Mouse (Mus musculus): ENCODE measurements around the gene 2010111I01Rik.
"Not testable (repeated sequence)": the region's sequence is repeated elsewhere in the genome, so short reads cannot be mapped to it uniquely, and the experiment has no call there.

Gene 2010111I01Rik

GRCm38 (mm10) chr13:63075331-63075855 lies 110.7 kb downstream of the 2010111I01Rik start:
- no peak for DNase-seq (ENCODE audit: low read depth)

DNA sequence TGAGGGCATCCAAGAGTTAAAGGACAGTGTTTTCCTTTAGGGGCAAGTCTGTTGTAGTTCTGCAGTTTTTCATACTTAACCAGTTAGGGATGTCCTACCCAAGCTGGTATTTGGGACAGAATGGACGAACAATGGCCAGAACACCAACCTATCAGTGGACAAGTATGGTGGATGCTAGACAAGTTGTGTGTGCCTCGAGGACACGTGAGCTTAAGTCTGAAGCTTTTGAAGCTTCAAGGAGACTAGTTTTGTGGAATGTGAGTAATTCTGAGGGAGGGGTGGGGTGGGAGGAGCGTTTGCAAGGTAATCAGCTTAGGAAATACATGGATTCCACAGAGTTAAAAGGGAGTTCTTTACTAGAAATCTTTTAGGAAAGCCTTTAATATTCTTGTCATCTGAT lies 115.5 kb downstream of the 2010111I01Rik start:
- DNase-seq (ENCODE audit: low read depth) = no peak

DNA sequence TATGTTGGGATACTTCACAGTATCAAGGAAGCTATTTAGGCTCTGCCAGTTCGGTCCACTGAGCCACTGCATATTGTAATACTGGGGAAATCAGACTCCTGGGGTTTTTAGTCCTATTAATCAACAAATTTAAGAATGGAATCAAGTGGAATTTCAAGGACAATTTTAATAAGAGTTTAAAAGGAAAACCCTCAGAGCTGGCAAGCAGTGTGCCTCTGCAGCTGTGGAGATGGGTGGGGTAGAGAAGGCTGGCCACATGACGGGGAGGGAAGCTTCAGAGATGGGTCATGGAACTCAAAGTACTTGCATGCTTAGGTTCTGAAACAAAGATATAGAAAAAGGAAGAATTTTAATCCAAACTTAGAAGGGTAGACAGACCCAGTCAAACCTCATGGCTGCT lies 116.1 kb downstream of the 2010111I01Rik start:
- no peak for DNase-seq (ENCODE audit: low read depth)

GRCm38 (mm10) chr13:63082555-63083136 lies 118.0 kb downstream of the 2010111I01Rik start:
- DNase-seq (ENCODE audit: low read depth) = no peak

- DNase-seq (ENCODE audit: low read depth) = not testable (repeated sequence)
Measured at GRCm38 (mm10) chr13:63083139-63083538, 118.4 kb downstream of the 2010111I01Rik start.

GRCm38 (mm10) chr13:63083663-63084062 lies 119.0 kb downstream of the 2010111I01Rik start:
- DNase-seq (ENCODE audit: low read depth) = no peak

DNA sequence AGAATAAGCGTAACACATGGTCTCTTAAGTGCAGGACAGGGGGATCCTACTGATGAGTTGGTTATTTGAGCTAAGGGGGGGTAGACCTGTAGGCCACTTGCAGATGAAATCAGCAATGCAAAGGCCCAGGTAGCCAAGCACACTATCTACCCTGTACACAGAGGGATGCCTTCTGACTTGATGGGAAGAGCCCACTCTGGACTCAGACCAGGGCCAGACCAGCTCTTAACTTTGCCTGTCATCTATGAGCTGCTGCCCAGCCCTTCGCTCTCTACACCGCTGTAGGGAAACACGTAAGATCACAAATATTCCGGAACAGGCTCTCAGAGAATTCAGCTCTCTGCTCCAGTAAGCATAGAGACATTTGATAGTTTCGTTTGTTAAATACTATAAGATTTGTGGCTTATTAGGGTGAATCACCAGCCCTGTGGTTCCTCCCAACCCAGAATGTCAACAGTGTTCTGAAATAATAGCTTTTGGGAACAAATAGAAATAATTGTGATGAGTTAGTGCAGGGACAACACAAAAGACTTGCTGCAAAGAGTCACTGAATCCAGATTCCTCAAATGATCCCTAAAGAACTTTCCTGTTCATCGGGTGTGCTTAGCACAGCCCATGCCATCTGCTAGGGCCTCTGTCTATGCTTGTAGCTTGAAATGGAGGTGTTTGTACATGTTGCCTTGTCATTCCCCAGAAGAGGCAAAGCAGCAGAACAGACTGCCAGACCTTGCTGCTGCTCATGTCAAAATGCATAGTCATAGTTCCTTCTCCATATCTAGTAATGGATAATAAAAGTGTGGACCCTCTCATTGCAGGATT lies 123.4 kb downstream of the 2010111I01Rik start:
- no peak for DNase-seq (ENCODE audit: low read depth)

GRCm38 (mm10) chr13:63089513-63089912 lies 124.8 kb downstream of the 2010111I01Rik start:
- DNase-seq (ENCODE audit: low read depth) = no peak

- DNase-seq (ENCODE audit: low read depth) = no peak
Measured at GRCm38 (mm10) chr13:63091246-63091645, 126.6 kb downstream of the 2010111I01Rik start.

DNA sequence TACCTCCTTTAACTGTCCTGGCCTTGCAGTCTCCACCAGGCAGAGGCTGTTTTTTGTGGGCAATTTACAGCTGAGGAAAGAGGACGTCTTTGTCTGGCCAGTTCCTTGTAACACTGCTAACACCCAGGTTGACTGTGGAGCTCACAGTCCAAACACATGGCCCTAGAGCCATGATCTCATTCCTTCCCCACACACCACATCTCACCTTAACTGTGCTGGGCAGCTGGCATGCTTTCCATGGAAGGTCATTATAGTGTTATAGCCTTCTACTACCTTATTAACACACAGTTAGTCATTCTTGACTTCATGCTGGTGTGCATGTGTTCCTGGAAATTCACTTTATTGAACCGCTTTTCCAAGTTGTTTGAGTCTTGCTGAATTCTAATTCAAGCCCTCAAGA lies 127.6 kb downstream of the 2010111I01Rik start:
- DNase-seq (ENCODE audit: low read depth) = no peak

DNA sequence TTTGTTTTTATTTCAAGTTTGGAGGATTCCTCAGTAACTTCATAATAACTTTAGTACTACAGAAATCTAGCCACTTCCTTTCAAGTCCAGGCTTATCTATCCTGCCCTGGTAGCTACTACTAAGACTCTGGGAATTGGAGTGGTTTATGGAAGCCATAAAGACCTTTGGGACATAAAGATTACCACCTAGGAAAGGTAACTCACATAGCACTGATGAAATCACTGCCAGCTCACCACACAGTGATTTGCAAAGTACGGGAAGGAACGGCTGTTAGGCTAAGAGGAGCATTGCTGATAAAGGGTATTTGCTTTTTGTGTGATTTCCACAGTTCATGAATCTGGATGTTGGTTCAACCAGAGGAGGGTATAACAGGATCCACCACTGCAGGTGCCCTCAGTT lies 128.2 kb downstream of the 2010111I01Rik start:
- DNase-seq (ENCODE audit: low read depth) = no peak

GRCm38 (mm10) chr13:63093636-63094035 lies 128.9 kb downstream of the 2010111I01Rik start:
- DNase-seq (ENCODE audit: low read depth) = no peak

GRCm38 (mm10) chr13:63094317-63095131 lies 129.8 kb downstream of the 2010111I01Rik start:
- no peak for DNase-seq (ENCODE audit: low read depth)

DNA sequence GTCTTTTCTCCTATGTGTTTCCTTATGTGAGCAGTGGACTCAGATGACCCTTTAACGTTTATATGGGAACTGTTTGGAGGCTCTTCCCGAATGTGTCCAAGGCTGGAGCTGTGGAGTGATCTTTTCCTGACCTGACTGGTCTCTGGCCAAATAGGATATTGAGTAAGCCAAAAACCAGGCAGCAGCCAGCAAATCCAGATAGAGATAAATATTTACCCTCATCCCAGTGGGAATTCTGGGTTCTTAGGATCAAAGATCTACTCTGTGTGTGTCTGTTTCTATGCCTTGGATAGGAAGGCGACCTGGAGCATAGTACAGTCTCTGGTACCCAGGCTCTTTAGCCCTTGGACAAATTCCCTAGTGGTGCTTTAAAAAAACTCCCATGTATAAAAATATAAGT lies 132.1 kb downstream of the 2010111I01Rik start:
- no peak for DNase-seq (ENCODE audit: low read depth)

- DNase-seq (ENCODE audit: low read depth) = no peak
Measured at GRCm38 (mm10) chr13:63097440-63097930, 132.8 kb downstream of the 2010111I01Rik start.

DNA sequence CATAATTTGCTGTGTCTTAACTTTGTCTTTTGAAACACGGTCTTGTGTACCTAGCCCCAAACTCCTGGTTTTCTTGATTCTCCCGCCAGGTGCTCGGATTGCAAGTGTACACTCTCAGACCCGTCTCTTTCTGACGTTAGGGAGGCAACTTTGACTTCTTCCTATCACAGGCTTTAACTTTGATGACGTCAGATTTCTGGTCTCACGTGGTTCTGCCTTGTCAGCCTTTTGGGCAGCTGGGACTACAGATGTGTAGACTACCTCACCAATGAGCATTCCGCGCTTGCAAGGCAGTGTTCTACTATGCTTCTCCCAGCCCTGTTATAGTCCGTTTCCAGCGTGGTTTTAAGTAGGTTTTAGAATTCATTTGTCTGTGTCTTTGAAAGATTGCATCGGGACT lies 137.1 kb downstream of the 2010111I01Rik start:
- DNase-seq (ENCODE audit: low read depth) = no peak

- no peak for DNase-seq (ENCODE audit: low read depth)
Measured at GRCm38 (mm10) chr13:63102848-63103585, 138.3 kb downstream of the 2010111I01Rik start.

- DNase-seq (ENCODE audit: low read depth) = no peak
Measured at GRCm38 (mm10) chr13:63106574-63106973, 141.9 kb downstream of the 2010111I01Rik start.

DNA sequence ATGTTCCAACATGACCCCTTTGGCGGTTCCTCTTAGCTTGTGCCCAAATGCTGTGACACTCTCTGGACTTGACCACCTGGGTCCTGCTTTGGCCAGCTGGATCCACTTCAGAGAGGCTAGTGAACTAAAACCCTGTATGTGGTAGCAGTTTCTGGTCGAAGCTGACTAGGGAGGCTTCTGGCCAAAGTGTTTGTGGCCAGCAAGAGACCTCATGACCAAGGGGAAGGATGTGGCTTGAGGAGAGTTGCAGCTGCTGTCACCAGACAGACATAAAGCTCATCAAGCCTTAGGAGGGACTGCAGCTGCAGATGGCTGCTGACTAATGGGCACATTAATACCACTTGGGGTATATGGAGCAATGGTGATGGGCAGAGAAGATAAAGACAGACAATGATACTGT lies 143.9 kb downstream of the 2010111I01Rik start:
- DNase-seq (ENCODE audit: low read depth) = no peak

GRCm38 (mm10) chr13:63111297-63112042 lies 146.8 kb downstream of the 2010111I01Rik start:
- no peak for DNase-seq (ENCODE audit: low read depth)

Measured in c-Kit-positive CD71-positive TER-119-negative erythroid progenitor cells, embryonic 14.5 days (primary cell).